Mouse (Mus musculus) cortical plate, adult 2 months (tissue): ENCODE measurements around the gene Vav1.

Experiments
- CTCF ChIP-seq: fragments of 200-500 bp; IDR thresholded peaks from 2 replicates; pipeline ENCODE4 v1.5.1; 2011; ENCODE audit warnings: mild to moderate bottlenecking, control low read depth, low read length; ENCODE audit not compliant: insufficient read depth; ENCODE audit errors: extremely low read depth
- POLR2A ChIP-seq: fragments of 200-500 bp; IDR thresholded peaks from 2 replicates; pipeline ENCODE4 v1.6.1; 2011; ENCODE audit warnings: mild to moderate bottlenecking, low read length, control low read depth; ENCODE audit not compliant: insufficient read depth; ENCODE audit errors: extremely low read depth

- TF ChIP-seq CTCF = no peak
- TF ChIP-seq POLR2A = 0 out of 2 replicates have a peak, but pooled peaks have one; percentile 6
Measured at GRCm38 (mm10) chr17:57275111-57275996, 3.5 kb upstream of the Vav1 start.
